Mouse (Mus musculus): ENCODE data around the gene Tmem217. TPM values are rescaled to one million over a fixed set of nuclear protein-coding genes. Genes with fewer than 3 reads are reported as not detected.

Gene Tmem217
- total and polyA plus RNA-seq, 3 experiments = 2.5 to 4.5 TPM; not detected in 1

DNA sequence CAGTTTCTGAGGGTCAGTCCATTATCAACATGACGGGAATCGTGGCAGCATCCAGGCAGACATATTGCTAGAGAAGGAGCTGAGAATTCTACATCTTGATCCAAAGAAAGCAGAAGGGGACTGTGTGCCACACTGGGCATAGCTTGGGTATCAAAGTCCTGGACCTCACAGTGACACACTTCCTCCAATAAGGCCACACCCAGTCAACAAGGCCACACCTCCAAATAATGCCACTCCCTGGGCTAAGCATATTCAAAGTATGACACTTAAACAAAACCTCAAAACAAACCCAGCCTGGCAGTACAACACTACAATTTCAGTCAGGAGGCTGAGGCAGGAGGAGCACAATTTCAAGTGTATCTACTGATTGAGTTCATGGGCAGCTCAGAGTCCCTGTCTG, 68.9 kb downstream of the Tmem217 start:
- no peak for DNase-seq (ENCODE audit: low read depth, low spot score)
- H3K79me2 ChIP-seq (ENCODE audit: control insufficient read depth, insufficient read depth, low read length, poor library complexity) = no peaks in the 10 kb centered on the region
- H3K9me3 ChIP-seq (replicated peaks; ENCODE audit: insufficient read depth, low read length) = no peaks in the 10 kb centered on the region
- no peaks in the 10 kb centered on the region for H3K27me3 ChIP-seq (ENCODE audit: control insufficient read depth in 1 of 2, insufficient read depth in 2 of 2, low read length in 2 of 2)
- peaks cover 0 to 2% of the 10 kb centered on the region in 2 experiments; a peak in 1 of 4 replicates for H3K36me3 ChIP-seq (ENCODE audit: control insufficient read depth in 1 of 2, insufficient read depth in 2 of 2, low read length in 2 of 2)
- H3K27ac ChIP-seq (ENCODE audit: control insufficient read depth, low read depth, low read length) = no peak overlapping the region
- 0 out of 4 replicates have a peak, but pooled peaks cover 0 to 3% of the 10 kb centered on the region in 2 experiments for H3K4me1 ChIP-seq (ENCODE audit: control insufficient read depth in 1 of 2, insufficient read depth in 2 of 2, low read length in 2 of 2)
- H3K4me3 ChIP-seq (ENCODE audit: control insufficient read depth in 1 of 2, insufficient read depth in 1 of 2, low read depth in 2 of 2, low read length in 2 of 2) = no peak overlapping the region
- H3K9ac ChIP-seq (ENCODE audit: control insufficient read depth, low read depth, low read length, poor library complexity, severe bottlenecking) = no peak overlapping the region
- TF ChIP-seq GATA1 (IDR thresholded peaks at IDR 0.05; ENCODE audit: low read depth, low read length) (no peak), ZMIZ1 (IDR thresholded peaks at IDR 0.05; ENCODE audit: low read depth, low read length) (no peak), MAZ (IDR thresholded peaks at IDR 0.05; ENCODE audit: low read depth, low read length) (no peak), SMC3 (IDR thresholded peaks at IDR 0.05; ENCODE audit: low read depth, low read length) (no peak), TBP (IDR thresholded peaks at IDR 0.05; ENCODE audit: low read depth, low read length) (no peak), ZNF384 (IDR thresholded peaks at IDR 0.05; ENCODE audit: low read depth, low read length) (no peak), CHD1 (IDR thresholded peaks at IDR 0.05; ENCODE audit: low read depth, low read length) (no peak), MEF2A (IDR thresholded peaks at IDR 0.05; ENCODE audit: extremely low read depth, insufficient replicate concordance, low read depth, low read length, poor library complexity, severe bottlenecking) (no peak), JUND (IDR thresholded peaks at IDR 0.05; ENCODE audit: low read depth, low read length) (no peak), ETS1 (IDR thresholded peaks at IDR 0.05; ENCODE audit: low read depth, low read length) (no peak), SIN3A (IDR thresholded peaks at IDR 0.05; ENCODE audit: low read length) (no peak), NRF1 (IDR thresholded peaks at IDR 0.05; ENCODE audit: insufficient read depth, low read depth, low read length, poor library complexity, severe bottlenecking) (no peak), RCOR1 (IDR thresholded peaks at IDR 0.05; ENCODE audit: low read depth, low read length) (no peak), ELF1 (IDR thresholded peaks at IDR 0.05; ENCODE audit: low read depth, low read length) (no peak), NELFE (IDR thresholded peaks at IDR 0.05; ENCODE audit: low read depth, low read length) (no peak), BHLHE40 (IDR thresholded peaks at IDR 0.05; ENCODE audit: borderline replicate concordance, low read depth, low read length) (no peak)

DNA sequence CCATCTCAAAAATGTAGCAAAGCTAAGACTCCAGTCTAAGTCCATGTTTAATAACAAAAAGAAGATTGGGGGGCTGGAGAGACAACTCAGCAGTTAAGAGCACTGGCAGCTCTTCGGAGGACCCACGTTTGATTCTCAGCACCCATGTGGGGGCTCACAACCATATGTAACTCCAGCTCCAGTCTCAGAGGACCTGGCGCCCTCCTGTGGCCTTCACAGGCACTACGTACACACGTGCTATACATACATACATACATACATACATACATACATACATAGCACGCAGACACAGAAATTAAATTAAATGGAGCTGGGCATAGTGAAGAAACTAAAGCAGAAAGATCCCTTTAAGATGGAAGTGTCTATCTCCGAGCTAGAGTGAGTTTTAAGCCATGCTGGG, 69.6 kb downstream of the Tmem217 start:
- H3K9me3 ChIP-seq (replicated peaks; ENCODE audit: insufficient read depth, low read length) = no peaks in the 10 kb centered on the region
- no peak overlapping the region for H3K27ac ChIP-seq (ENCODE audit: control insufficient read depth, low read depth, low read length)
- no peaks in the 10 kb centered on the region for H3K27me3 ChIP-seq (ENCODE audit: control insufficient read depth in 1 of 2, insufficient read depth in 2 of 2, low read length in 2 of 2)
- H3K36me3 ChIP-seq (ENCODE audit: control insufficient read depth in 1 of 2, insufficient read depth in 2 of 2, low read length in 2 of 2) = peaks cover 0 to 2% of the 10 kb centered on the region in 2 experiments; a peak in 1 of 4 replicates
- H3K4me3 ChIP-seq (ENCODE audit: control insufficient read depth in 1 of 2, insufficient read depth in 1 of 2, low read depth in 2 of 2, low read length in 2 of 2) = no peak overlapping the region
- no peak overlapping the region for H3K9ac ChIP-seq (ENCODE audit: control insufficient read depth, low read depth, low read length, poor library complexity, severe bottlenecking)
- H3K4me1 ChIP-seq (ENCODE audit: control insufficient read depth in 1 of 2, insufficient read depth in 2 of 2, low read length in 2 of 2) = 0 out of 4 replicates have a peak, but pooled peaks cover 0 to 3% of the 10 kb centered on the region in 2 experiments
- TF ChIP-seq ELF1 (IDR thresholded peaks at IDR 0.05; ENCODE audit: low read depth, low read length) (no peak), SIN3A (IDR thresholded peaks at IDR 0.05; ENCODE audit: low read length) (no peak), CTCF (IDR thresholded peaks at IDR 0.05 in 2 of 3, conservative IDR thresholded peaks at IDR 0.05 in 1 of 3; ENCODE audit: control insufficient read depth in 1 of 3, insufficient read depth in 1 of 3, low read depth in 2 of 3, low read length in 3 of 3, poor library complexity in 1 of 3, severe bottlenecking in 1 of 3) (peak; percentile 20 to 40 (median 34); a peak in 3 of 6 replicates), NRF1 (IDR thresholded peaks at IDR 0.05; ENCODE audit: insufficient read depth, low read depth, low read length, poor library complexity, severe bottlenecking) (no peak), KAT2A (conservative IDR thresholded peaks at IDR 0.05; ENCODE audit: low read depth, low read length) (no peak), ZNF384 (IDR thresholded peaks at IDR 0.05; ENCODE audit: low read depth, low read length) (no peak), EP300 (IDR thresholded peaks at IDR 0.05; ENCODE audit: low read depth in 1 of 2, low read length in 2 of 2) (no peak), POLR2AphosphoS2 (IDR thresholded peaks at IDR 0.05; ENCODE audit: low read length) (no peak), BHLHE40 (IDR thresholded peaks at IDR 0.05; ENCODE audit: borderline replicate concordance, low read depth, low read length) (no peak), JUND (IDR thresholded peaks at IDR 0.05; ENCODE audit: low read depth, low read length) (no peak), RAD21 (IDR thresholded peaks at IDR 0.05; ENCODE audit: low read depth, low read length) (peak; percentile 13), ZKSCAN1 (IDR thresholded peaks at IDR 0.05; ENCODE audit: low read depth, low read length) (no peak), SMC3 (IDR thresholded peaks at IDR 0.05; ENCODE audit: low read depth, low read length) (peak; percentile 17; the same call in 1 of the 2 replicates)
- DNase-seq (ENCODE audit: low read depth, low spot score) = no peak
- H3K79me2 ChIP-seq (ENCODE audit: control insufficient read depth, insufficient read depth, low read length, poor library complexity) = no peaks in the 10 kb centered on the region
